Mouse (Mus musculus) limb, embryonic 11.5 days (tissue): ENCODE measurements around the gene Samd14. TPM values are rescaled to one million over a fixed set of nuclear protein-coding genes. Genes with fewer than 3 reads are reported as not detected.

ENCODE experiments used
- ATAC-seq: fragments of 200-750 bp; cut with Nextera tagmentation; 2 replicates; pipeline ENCODE4 v1.8.0; 2017; ENCODE audit warnings: low read depth; ENCODE audit not compliant: insufficient number of reproducible peaks, low FRiP score, low TSS enrichment
- DNase-seq: peaks from one replicate; pipeline ENCODE4 v3.0.0-alpha.2; 2015; ENCODE audit warnings: low spot score
- H3K27ac ChIP-seq: fragments of 300-500 bp; sonication (generic); replicated peaks from 2 replicates; pipeline ENCODE4 v1.5.1; 2014; ENCODE audit warnings: low read depth, mild to moderate bottlenecking, low read length
- H3K27me3 ChIP-seq: fragments of 300-500 bp; sonication (generic); 2 replicates; pipeline ENCODE4 v1.6.1; 2014; ENCODE audit warnings: mild to moderate bottlenecking, low read length, mixed read lengths; ENCODE audit not compliant: control insufficient read depth, insufficient read depth
- H3K36me3 ChIP-seq: fragments of 300-500 bp; sonication (generic); 2 replicates; pipeline ENCODE4 v1.6.1; 2014; ENCODE audit warnings: mild to moderate bottlenecking, low read length, moderate library complexity, mixed read lengths; ENCODE audit not compliant: control insufficient read depth, insufficient read depth
- H3K4me1 ChIP-seq: fragments of 300-500 bp; sonication (generic); 2 replicates; pipeline ENCODE4 v1.6.1; 2014; ENCODE audit warnings: low read length, mixed read lengths; ENCODE audit not compliant: control insufficient read depth, insufficient read depth
- H3K4me2 ChIP-seq: fragments of 300-500 bp; sonication (generic); 2 replicates; pipeline ENCODE4 v1.6.1; 2014; ENCODE audit warnings: low read depth, mild to moderate bottlenecking, moderate library complexity; ENCODE audit not compliant: severe bottlenecking
- H3K4me3 ChIP-seq: fragments of 300-500 bp; sonication (generic); 2 replicates; pipeline ENCODE4 v1.5.1; 2014; ENCODE audit warnings: low read depth, low read length
- H3K9ac ChIP-seq: fragments of 300-500 bp; sonication (generic); 2 replicates; pipeline ENCODE4 v1.6.1; 2014; ENCODE audit warnings: mild to moderate bottlenecking, low read length
- H3K9me3 ChIP-seq: fragments of 300-500 bp; sonication (generic); 2 replicates; pipeline ENCODE4 v1.6.1; 2016; ENCODE audit warnings: low read length; ENCODE audit not compliant: control insufficient read depth
- WGBS: fragments of 180-500 bp; shearing (Covaris S2); extraction: QIAGEN DNeasy Blood & Tissue Kit; methylation state at CpG from one replicate; pipeline ENCODE4 v1.1.7; 2014; 5-methylcytosine and 5-hydroxymethylcytosine counted together
- polyA plus RNA-seq: library from polyadenylated mRNA; unstranded; fragments of >200 nt; fragmentation: Nextera tagmentation; extraction: Ambion mirVana; gene quantifications from 2 replicates; pipeline ENCODE4 v1.2.1, GENCODE M21; 2014

Samd14 gene
- polyA plus RNA-seq, 1 experiment from 2014 or later: 35.6 TPM

- ATAC-seq: no peak
- H3K27me3 ChIP-seq: no peaks in the 10 kb centered on the region
Observed at GRCm38 (mm10) chr11:95026849-95027248, 17.2 kb downstream of the Samd14 start.

GRCm38 (mm10) chr11:95027850-95028470 is 18.3 kb downstream of the Samd14 start:
- H3K27me3 ChIP-seq: no peaks in the 10 kb centered on the region
- H3K4me3 ChIP-seq: no peak overlapping the region
- H3K9ac ChIP-seq: no peak overlapping the region
- no peak overlapping the region for H3K27ac ChIP-seq
- ATAC-seq (no peak), DNase-seq (no peak)
- 12% methylated on average over 13 of the region's 13 CpGs for WGBS
- no peaks in the 10 kb centered on the region for H3K9me3 ChIP-seq
- peaks cover 16% of the 10 kb centered on the region; the same call in 1 of the 2 replicates for H3K36me3 ChIP-seq
- no peaks in the 10 kb centered on the region for H3K4me1 ChIP-seq
- H3K4me2 ChIP-seq: no peak overlapping the region

More at GRCm38 (mm10) chr11:95026849-95027248, 17.2 kb downstream of the Samd14 start:
- WGBS: 92% methylated on average over 6 of the region's 6 CpGs
- Histone ChIP-seq H3K9me3 (no peaks in the 10 kb centered on the region), H3K4me1 (no peaks in the 10 kb centered on the region), H3K4me2 (no peak overlapping the region), H3K36me3 (peaks cover 22% of the 10 kb centered on the region), H3K9ac (no peak overlapping the region), H3K4me3 (no peak overlapping the region), H3K27ac (no peak overlapping the region)
- no peak for DNase-seq

GRCm38 (mm10) chr11:95032945-95033344 is 23.3 kb downstream of the Samd14 start:
- ATAC-seq (no peak), DNase-seq (no peak)
- Histone ChIP-seq H3K4me3 (no peak overlapping the region), H3K9me3 (no peaks in the 10 kb centered on the region), H3K36me3 (no peaks in the 10 kb centered on the region; the same call in 1 of the 2 replicates), H3K9ac (no peak overlapping the region), H3K27me3 (no peaks in the 10 kb centered on the region), H3K4me1 (no peaks in the 10 kb centered on the region), H3K27ac (no peak overlapping the region), H3K4me2 (no peak overlapping the region)
- WGBS: 20% methylated on average over 6 of the region's 6 CpGs

- 68% methylated on average over 14 of the region's 14 CpGs for WGBS
- Histone ChIP-seq H3K4me2 (no peak overlapping the region), H3K27me3 (no peaks in the 10 kb centered on the region), H3K36me3 (no peaks in the 10 kb centered on the region; the same call in 1 of the 2 replicates), H3K9me3 (no peaks in the 10 kb centered on the region), H3K9ac (no peak overlapping the region), H3K4me1 (no peaks in the 10 kb centered on the region), H3K4me3 (no peak overlapping the region), H3K27ac (no peak overlapping the region)
- ATAC-seq: no peak
- DNase-seq: no peak
Observed at GRCm38 (mm10) chr11:95033617-95034016, 23.9 kb downstream of the Samd14 start.

GRCm38 (mm10) chr11:95034902-95035301 is 25.2 kb downstream of the Samd14 start:
- H3K9ac ChIP-seq: no peak overlapping the region
- H3K4me2 ChIP-seq: no peak overlapping the region
- H3K36me3 ChIP-seq: no peaks in the 10 kb centered on the region; the same call in 1 of the 2 replicates
- H3K4me3 ChIP-seq: no peak overlapping the region
- no peaks in the 10 kb centered on the region for H3K4me1 ChIP-seq
- H3K27me3 ChIP-seq: no peaks in the 10 kb centered on the region
- H3K9me3 ChIP-seq: no peaks in the 10 kb centered on the region
- no peak for DNase-seq
- WGBS: 70% methylated on average over 10 of the region's 10 CpGs
- no peak for ATAC-seq
- H3K27ac ChIP-seq: no peak overlapping the region

- no peak overlapping the region for H3K9ac ChIP-seq
- H3K36me3 ChIP-seq: no peaks in the 10 kb centered on the region; the same call in 1 of the 2 replicates
- H3K27me3 ChIP-seq: no peaks in the 10 kb centered on the region
- no peaks in the 10 kb centered on the region for H3K9me3 ChIP-seq
- H3K27ac ChIP-seq: no peak overlapping the region
- no peaks in the 10 kb centered on the region for H3K4me1 ChIP-seq
- no peak overlapping the region for H3K4me3 ChIP-seq
- no peak overlapping the region for H3K4me2 ChIP-seq
- 95% methylated on average over 5 of the region's 5 CpGs for WGBS
- ATAC-seq (no peak), DNase-seq (no peak)
Observed at GRCm38 (mm10) chr11:95036521-95036920, 26.8 kb downstream of the Samd14 start.

- DNase-seq: no peak
Observed at GRCm38 (mm10) chr11:95037306-95037705, 27.6 kb downstream of the Samd14 start.

GRCm38 (mm10) chr11:95038156-95038817 is 28.6 kb downstream of the Samd14 start:
- Histone ChIP-seq H3K9ac (no peak overlapping the region), H3K9me3 (no peaks in the 10 kb centered on the region), H3K4me2 (no peak overlapping the region), H3K27me3 (no peaks in the 10 kb centered on the region), H3K36me3 (no peaks in the 10 kb centered on the region; the same call in 1 of the 2 replicates), H3K4me3 (no peak overlapping the region), H3K27ac (no peak overlapping the region), H3K4me1 (peaks cover 4% of the 10 kb centered on the region; the same call in 1 of the 2 replicates)
- DNase-seq (no peak), ATAC-seq (no peak)
- 84% methylated on average over 14 of the region's 14 CpGs for whole genome bisulfite sequencing

More at GRCm38 (mm10) chr11:95037306-95037705, 27.6 kb downstream of the Samd14 start:
- Histone ChIP-seq H3K27me3 (no peaks in the 10 kb centered on the region), H3K9me3 (no peaks in the 10 kb centered on the region), H3K4me1 (peaks cover 4% of the 10 kb centered on the region; the same call in 1 of the 2 replicates), H3K4me3 (no peak overlapping the region), H3K27ac (no peak overlapping the region), H3K4me2 (no peak overlapping the region), H3K9ac (no peak overlapping the region), H3K36me3 (no peaks in the 10 kb centered on the region; the same call in 1 of the 2 replicates)
- ATAC-seq: no peak
- 64% methylated on average over 6 of the region's 6 CpGs for whole genome bisulfite sequencing
